In the genomic region with DNA sequence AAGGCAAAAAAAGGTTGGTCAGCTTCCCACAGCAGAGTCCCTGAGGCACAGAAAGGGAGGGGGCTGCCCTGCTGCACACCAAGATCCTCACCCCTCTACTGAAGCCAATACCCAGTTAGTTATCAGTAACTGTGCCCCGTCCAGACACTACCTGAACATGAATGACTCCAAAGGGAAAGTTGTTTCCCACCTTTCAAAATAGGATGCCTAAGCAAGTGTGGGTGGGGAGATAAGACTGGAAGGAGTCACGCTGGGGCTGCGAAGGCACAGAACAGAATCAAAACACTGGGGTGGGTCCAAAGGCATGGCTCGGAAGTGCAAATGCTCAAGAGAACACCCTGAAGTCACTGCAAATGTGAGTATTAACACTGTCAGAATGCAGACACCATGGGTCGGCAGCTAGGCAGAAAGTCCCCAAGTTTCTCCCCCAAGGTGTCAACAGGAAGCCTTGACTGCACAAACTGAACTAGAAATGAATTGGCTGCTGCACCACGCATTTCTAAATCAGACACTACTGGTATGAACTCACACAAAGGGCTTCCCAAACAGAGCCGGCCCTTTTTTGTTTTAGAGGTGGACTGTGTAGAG, we compare ENCODE assay signal across 12 mouse cellular contexts. TPM values are rescaled to one million over a fixed set of nuclear protein-coding genes. Genes with fewer than 3 reads are reported as not detected.
DNase-seq lines count a peak whose midpoint lies in the region; ATAC-seq lines count a peak whose summit lies in the region.
"Had no signal": no experiment of that assay in that cellular context is flagged by ENCODE, and none has a peak within 500 bp of the region (broad histone marks: within the 10 kb centered on the region; RNA-seq: fewer than 3 reads in every experiment).

No protein-coding gene starts in this region.

- H3K4me3 ChIP-seq in limb, embryonic 12.5 days (replicated peaks) = no peak overlapping the region
- no peak overlapping the region for H3K4me3 ChIP-seq in limb, embryonic 10.5 days
- H3K4me3 ChIP-seq in liver, embryonic 12.5 days = peak overlapping the region; percentile 98

- ATAC-seq in limb, embryonic 12.5 days (ENCODE audit: insufficient number of reproducible peaks, insufficient read depth, low FRiP score, low TSS enrichment, low read depth) = no peak
- peak; percentile 67 for ATAC-seq in activated CD4-positive, CD25-positive, alpha-beta regulatory T cell, adult 4 months
- ATAC-seq in liver, embryonic 12.5 days = peak; percentile 87

- H3K9me3 ChIP-seq in limb, embryonic 12.5 days = no peaks in the 10 kb centered on the region
- no peaks in the 10 kb centered on the region for H3K9me3 ChIP-seq in limb, embryonic 10.5 days (replicated peaks)
- H3K9me3 ChIP-seq in liver, embryonic 12.5 days (replicated peaks) = no peaks in the 10 kb centered on the region

- no peak overlapping the region for H3K4me2 ChIP-seq in limb, embryonic 12.5 days
- H3K4me2 ChIP-seq in liver, embryonic 12.5 days = peak overlapping the region; percentile 94

- H3K27ac ChIP-seq in limb, embryonic 12.5 days = 0 out of 2 replicates have a peak overlapping the region, but pooled peaks have one; percentile 24
- no peak overlapping the region for H3K27ac ChIP-seq in limb, embryonic 10.5 days
- H3K27ac ChIP-seq in liver, embryonic 12.5 days = peak overlapping the region; percentile 100

- no peak overlapping the region for H3K9ac ChIP-seq in limb, embryonic 12.5 days (replicated peaks)
- peak overlapping the region; percentile 98 for H3K9ac ChIP-seq in liver, embryonic 12.5 days

- DNase-seq in limb, embryonic 10.5 days (ENCODE audit: low spot score) = no peak
- peak; percentile 60 to 71 for DNase-seq in spleen, postnatal 10 days (ENCODE audit: low spot score in 2 of 2)
- no peak for DNase-seq in gastrocnemius, postnatal 10 days
- DNase-seq in adrenal gland, postnatal 36 days = no peak
- no peak for DNase-seq in gastrocnemius, postnatal 36 days
- DNase-seq: adrenal gland, postnatal 25 days; cerebellum, postnatal 36 days; kidney, adult 18-20 months; layer of hippocampus, adult 9-11 months had no signal

- H3K4me1 ChIP-seq in limb, embryonic 12.5 days (replicated peaks) = peaks cover 3% of the 10 kb centered on the region; the same call in 1 of the 2 replicates
- H3K4me1 ChIP-seq in limb, embryonic 10.5 days = peaks cover 8% of the 10 kb centered on the region; the same call in 1 of the 2 replicates
- H3K4me1 ChIP-seq in liver, embryonic 12.5 days = peaks cover 96% of the 10 kb centered on the region

- no peaks in the 10 kb centered on the region for H3K36me3 ChIP-seq in limb, embryonic 12.5 days
- no peaks in the 10 kb centered on the region for H3K36me3 ChIP-seq in limb, embryonic 10.5 days
- peaks cover 32% of the 10 kb centered on the region for H3K36me3 ChIP-seq in liver, embryonic 12.5 days

- intact Hi-C loops in gastrocnemius, postnatal 36 days (cut with DNase I) = loop anchor here (10.0 kb wide), 1 partner anchor 442 kb away; a partner anchor contains a TSS

- H3K27me3 ChIP-seq in limb, embryonic 12.5 days = peaks cover 23% of the 10 kb centered on the region
- H3K27me3 ChIP-seq in limb, embryonic 10.5 days (ENCODE audit: low read depth, poor library complexity, severe bottlenecking) = peaks cover 26% of the 10 kb centered on the region
- H3K27me3 ChIP-seq in liver, embryonic 12.5 days (replicated peaks) = peaks cover 21% of the 10 kb centered on the region

- WGBS in limb, embryonic 12.5 days = 77% methylated on average over 7 of the region's 7 CpGs
- WGBS in limb, embryonic 10.5 days = 76% methylated on average over 7 of the region's 7 CpGs
- 20% methylated on average over 7 of the region's 7 CpGs for WGBS in liver, embryonic 12.5 days (ENCODE audit: insufficient replicate concordance)

RNA-seq across cellular contexts. Expression of a gene that starts 6.7 kb away (rescaled TPM):
- polyA plus RNA-seq in limb, embryonic 12.5 days (2016; fragmentation: Nextera tagmentation; extraction: Ambion mirVana) = 6.0 and 6.9 TPM in 2 replicates
- polyA plus RNA-seq in limb, embryonic 10.5 days (2016; fragmentation: Nextera tagmentation; extraction: Ambion mirVana) = 1.0 and 2.0 TPM in 2 replicates
- 10 to 100 TPM; 29.9 to 32.5 TPM for polyA plus RNA-seq in activated CD4-positive, CD25-positive, alpha-beta regulatory T cell, adult 4 months (2017; shearing (Covaris generic))
- polyA plus RNA-seq in liver, embryonic 12.5 days (2016; fragmentation: Nextera tagmentation; extraction: Ambion mirVana) = 59.8 and 63.3 TPM in 2 replicates
- 1 to 10 TPM; 6.0 to 8.8 TPM for total RNA-seq in gastrocnemius, postnatal 10 days (2021)
- total RNA-seq in adrenal gland, postnatal 36 days (2021) = 10 to 100 TPM in 1 of 2 experiments, 1 to 10 TPM in 1; 6.3 to 12.5 TPM
- 1 to 10 TPM; 1.4 to 1.8 TPM for total RNA-seq in gastrocnemius, postnatal 36 days (2021)

Comparison
In these comparisons a context has a peak if more than half of its experiments do, and no peak if none do; other contexts are left out.
1. DNase-seq: peak in spleen, postnatal 10 days (2 of 2); none in limb, embryonic 10.5 days (single experiment), gastrocnemius, postnatal 10 days (single experiment), adrenal gland, postnatal 36 days (0 of 2) and gastrocnemius, postnatal 36 days (0 of 2).